Mouse (Mus musculus) spleen, adult 2 months (tissue): ENCODE data around the gene Gm49396. TPM values are rescaled to one million over a fixed set of nuclear protein-coding genes. Genes with fewer than 3 reads are reported as not detected.

Source experiments
- DNase-seq, 2 experiments: peaks; one replicate each; pipeline versions ENCODE4 v3.0.0 to v3.0.0-alpha.2; 2012 to 2021; ENCODE audit warnings: low spot score in 2 of 2, low read depth in 1 of 2
- H3K27ac ChIP-seq: fragments of 200-500 bp; 2 replicates; pipeline ENCODE4 v1.5.1; 2012; ENCODE audit warnings: low read length, inconsistent platforms; ENCODE audit not compliant: insufficient read depth
- H3K27me3 ChIP-seq: fragments of 200-500 bp; 2 replicates; pipeline ENCODE4 v1.6.1; 2012; ENCODE audit warnings: mild to moderate bottlenecking, moderate library complexity, low read length, inconsistent platforms; ENCODE audit not compliant: control insufficient read depth, insufficient read depth
- H3K36me3 ChIP-seq: fragments of 200-500 bp; 2 replicates; pipeline ENCODE4 v1.6.1; 2012; ENCODE audit warnings: mild to moderate bottlenecking, low read length, inconsistent platforms; ENCODE audit not compliant: control insufficient read depth, insufficient read depth
- H3K4me1 ChIP-seq: fragments of 200-500 bp; 2 replicates; pipeline ENCODE4 v1.6.1; 2011; ENCODE audit warnings: inconsistent platforms; ENCODE audit not compliant: control insufficient read depth, insufficient read depth, insufficient read length
- H3K4me3 ChIP-seq: fragments of 200-500 bp; 2 replicates; pipeline ENCODE4 v1.5.1; 2011; ENCODE audit warnings: mild to moderate bottlenecking, inconsistent platforms; ENCODE audit not compliant: insufficient read depth, insufficient read length; ENCODE audit errors: extremely low read depth
- CTCF ChIP-seq: fragments of 200-500 bp; IDR thresholded peaks from 2 replicates; pipeline ENCODE4 v1.5.1; 2011; ENCODE audit warnings: mild to moderate bottlenecking, inconsistent platforms; ENCODE audit not compliant: insufficient read depth, insufficient read length, insufficient replicate concordance; ENCODE audit errors: extremely low read depth
- POLR2A ChIP-seq: fragments of 200-500 bp; IDR thresholded peaks from 2 replicates; pipeline ENCODE4 v1.6.1; 2011; ENCODE audit warnings: low read depth, low read length, inconsistent platforms
- WGBS: fragments of 180-500 bp; shearing (Covaris S2); methylation state at CpG from one replicate; pipeline ENCODE4 v1.1.7; 2018; 5-methylcytosine and 5-hydroxymethylcytosine counted together
- polyA plus RNA-seq: library from polyadenylated mRNA; depleted of rRNA; stranded (reverse); fragments of >200 nt; gene quantifications from 2 replicates; pipeline ENCODE4 v1.2.3, GENCODE M21; 2012

Gm49396 gene
- polyA plus RNA-seq, 1 experiment: 4.4 TPM

GRCm38 (mm10) chr7:30534633-30535577 lies 28.2 kb upstream of the Gm49396 start, which contains the start of gene Arhgap33:
Gene Arhgap33, minus strand, starts transcription at chr7:30535060.
- H3K4me3 ChIP-seq: peak within 1 kb of the TSS; percentile 69
- TF ChIP-seq CTCF (no peak), POLR2A (no peak)
- H3K27me3 ChIP-seq: no peaks in the 10 kb centered on the region
- H3K4me1 ChIP-seq: no peaks in the 10 kb centered on the region; the same call in 1 of the 2 replicates
- under 1% methylated on average over 80 of the region's 84 CpGs for WGBS
- 0 out of 2 replicates have a peak, but pooled peaks cover 1% of the 10 kb centered on the region for H3K36me3 ChIP-seq
- H3K27ac ChIP-seq: no peak within 1 kb of the TSS
- DNase-seq: peak; percentile 92 to 93

- 94% methylated on average over 7 of the region's 7 CpGs for WGBS
- Histone ChIP-seq H3K27ac (no peak overlapping the region), H3K36me3 (no peaks in the 10 kb centered on the region), H3K27me3 (no peaks in the 10 kb centered on the region), H3K4me1 (no peaks in the 10 kb centered on the region; the same call in 1 of the 2 replicates), H3K4me3 (no peak overlapping the region)
- no peak for DNase-seq
- TF ChIP-seq POLR2A: no peak
- TF ChIP-seq CTCF: no peak
Observed at GRCm38 (mm10) chr7:30540572-30540971, 22.6 kb upstream of the Gm49396 start.

GRCm38 (mm10) chr7:30544327-30544726 lies 18.8 kb upstream of the Gm49396 start:
- no peaks in the 10 kb centered on the region for H3K4me1 ChIP-seq
- TF ChIP-seq CTCF: no peak
- no peaks in the 10 kb centered on the region for H3K27me3 ChIP-seq
- no peak for DNase-seq
- WGBS: 76% methylated on average over 2 of the region's 2 CpGs
- H3K27ac ChIP-seq: no peak overlapping the region
- no peak overlapping the region for H3K4me3 ChIP-seq
- H3K36me3 ChIP-seq: no peaks in the 10 kb centered on the region

DNA sequence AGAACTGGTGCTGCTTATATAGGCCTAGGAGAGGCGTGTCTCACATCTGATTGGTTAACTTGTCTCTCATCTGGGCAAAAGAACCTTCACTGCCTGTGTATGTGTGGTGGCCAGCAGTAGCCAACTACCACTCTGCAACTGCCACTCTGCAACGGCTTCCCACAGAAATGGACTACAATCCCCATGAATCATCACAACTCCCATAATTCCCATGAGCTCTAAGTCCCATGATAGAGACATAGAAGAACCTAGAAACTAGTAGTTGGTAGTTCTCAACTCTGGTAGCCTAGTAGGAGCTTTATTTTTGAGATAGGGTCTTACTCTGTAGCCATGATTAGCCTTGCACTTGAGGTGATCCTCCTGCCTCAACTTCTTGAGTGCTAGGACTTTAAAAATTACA lies 13.3 kb upstream of the Gm49396 start:
- H3K27ac ChIP-seq: no peak overlapping the region
- H3K27me3 ChIP-seq: no peaks in the 10 kb centered on the region
- no peak for TF ChIP-seq POLR2A
- no peak for TF ChIP-seq CTCF
- H3K4me1 ChIP-seq: peaks cover 5% of the 10 kb centered on the region
- no peak for DNase-seq
- H3K36me3 ChIP-seq: no peaks in the 10 kb centered on the region
- no peak overlapping the region for H3K4me3 ChIP-seq
- 79% methylated on average over 2 of the region's 2 CpGs for WGBS

DNA sequence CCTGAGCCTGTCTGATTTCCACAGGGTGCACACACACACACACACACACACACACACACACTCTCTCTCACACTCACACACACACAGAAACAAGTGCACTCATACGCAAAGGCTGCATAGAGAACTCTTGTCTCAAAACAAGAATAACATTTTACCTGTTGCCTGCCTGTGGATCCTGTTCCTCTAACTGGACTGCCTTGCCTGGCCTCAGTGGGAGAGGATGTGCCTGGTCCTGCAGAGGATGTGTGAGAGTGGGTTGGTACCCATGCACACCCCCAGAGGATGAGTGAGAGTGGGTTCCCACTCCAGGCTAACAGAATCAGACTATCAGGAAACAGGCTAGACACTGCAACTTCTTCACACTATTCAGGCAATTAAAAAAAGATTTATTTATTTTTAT lies 12.5 kb upstream of the Gm49396 start:
- 92% methylated on average over 1 of the region's 1 CpGs for WGBS
- H3K36me3 ChIP-seq: peaks cover 5% of the 10 kb centered on the region
- peaks cover 5% of the 10 kb centered on the region for H3K4me1 ChIP-seq
- H3K27me3 ChIP-seq: no peaks in the 10 kb centered on the region
- no peak overlapping the region for H3K4me3 ChIP-seq
- DNase-seq: no peak
- no peak overlapping the region for H3K27ac ChIP-seq
- TF ChIP-seq POLR2A (no peak), CTCF (no peak)

DNA sequence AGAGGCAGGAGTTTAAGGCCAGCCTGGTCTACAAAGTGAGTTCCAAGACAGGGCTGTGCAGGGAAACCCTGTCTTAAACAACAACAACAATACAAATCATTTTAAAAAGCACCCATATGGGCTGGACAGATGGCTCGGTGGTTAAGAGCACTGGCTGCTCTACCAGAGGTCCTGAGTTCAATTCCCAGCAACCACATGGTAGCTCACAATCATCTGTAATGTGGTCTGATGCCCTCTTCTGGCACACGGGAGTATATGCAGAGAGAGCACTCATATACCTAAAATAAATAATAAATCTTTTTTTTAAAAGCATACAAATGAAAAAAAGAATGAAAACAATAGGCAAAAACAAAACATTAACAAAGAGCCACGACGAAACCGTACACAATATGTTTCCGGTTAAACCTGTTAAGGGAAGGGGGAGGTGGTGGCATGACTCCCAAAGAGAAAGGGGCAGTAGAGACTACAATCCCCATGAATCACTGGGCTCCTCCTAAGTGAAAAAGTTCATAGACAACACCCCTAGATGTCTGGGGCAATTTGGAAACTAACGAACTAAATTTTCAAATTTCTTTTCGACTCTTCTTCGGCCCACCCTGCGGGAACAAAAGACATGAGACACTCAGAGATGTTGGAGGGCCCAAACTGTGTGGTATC lies 11.6 kb upstream of the Gm49396 start:
- peak in 1 of 2 experiments; percentile 30 for DNase-seq
- TF ChIP-seq POLR2A (no peak), CTCF (no peak)
- Histone ChIP-seq H3K4me3 (peak overlapping the region; percentile 87), H3K36me3 (peaks cover 10% of the 10 kb centered on the region), H3K4me1 (peaks cover 5% of the 10 kb centered on the region), H3K27ac (peak overlapping the region; percentile 99), H3K27me3 (no peaks in the 10 kb centered on the region)
- WGBS: 1% methylated on average over 10 of the region's 10 CpGs
